Mouse (Mus musculus) limb, embryonic 13.5 days (tissue): ENCODE results near the gene Dvl2. TPM values are rescaled to one million over a fixed set of nuclear protein-coding genes. Genes with fewer than 3 reads are reported as not detected.
A peak's percentile ranks its signal among the peaks of the same experiment; 100 is the strongest.

Experiments
- ATAC-seq: fragments of 200-750 bp; cut with Nextera tagmentation; 2 replicates; pipeline ENCODE4 v1.8.0; 2017; ENCODE audit warnings: low read depth, moderate number of reproducible peaks, moderate TSS enrichment; ENCODE audit not compliant: low FRiP score
- H3K27ac ChIP-seq: fragments of 300-500 bp; sonication (generic); 2 replicates; pipeline ENCODE4 v1.5.1; 2015; ENCODE audit warnings: inconsistent platforms, mild to moderate bottlenecking, moderate library complexity
- H3K27me3 ChIP-seq: fragments of 300-500 bp; sonication (generic); 2 replicates; pipeline ENCODE4 v1.6.1; 2015; ENCODE audit warnings: mild to moderate bottlenecking, inconsistent platforms
- H3K36me3 ChIP-seq: fragments of 300-500 bp; sonication (generic); 2 replicates; pipeline ENCODE4 v1.6.1; 2015; ENCODE audit warnings: inconsistent platforms, mild to moderate bottlenecking, moderate library complexity
- H3K4me1 ChIP-seq: fragments of 300-500 bp; sonication (generic); 2 replicates; pipeline ENCODE4 v1.6.1; 2015; ENCODE audit warnings: inconsistent platforms
- H3K4me2 ChIP-seq: fragments of 300-500 bp; sonication (generic); replicated peaks from 2 replicates; pipeline ENCODE4 v1.6.1; 2015; ENCODE audit warnings: inconsistent platforms, mild to moderate bottlenecking, moderate library complexity
- H3K4me3 ChIP-seq: fragments of 300-500 bp; sonication (generic); 2 replicates; pipeline ENCODE4 v1.5.1; 2015; ENCODE audit warnings: moderate library complexity, mild to moderate bottlenecking, inconsistent platforms
- H3K9ac ChIP-seq: fragments of 300-500 bp; sonication (generic); 2 replicates; pipeline ENCODE4 v1.6.1; 2015; ENCODE audit warnings: mild to moderate bottlenecking, inconsistent platforms
- H3K9me3 ChIP-seq: fragments of 300-500 bp; sonication (generic); 2 replicates; pipeline ENCODE4 v1.6.1; 2016; ENCODE audit warnings: inconsistent platforms
- WGBS: fragments of 180-500 bp; shearing (Covaris S2); methylation state at CpG from one replicate; pipeline ENCODE4 v1.1.7; 2015; 5-methylcytosine and 5-hydroxymethylcytosine counted together
- polyA plus RNA-seq: library from polyadenylated mRNA; unstranded; fragments of >200 nt; fragmentation: Nextera tagmentation; extraction: Ambion mirVana; gene quantifications from 2 replicates; pipeline ENCODE4 v1.2.1, GENCODE M21; 2015

The Dvl2 gene
- polyA plus RNA-seq, 1 experiment from 2014 or later: 59.8 TPM

- no peak for ATAC-seq
- H3K27me3 ChIP-seq: no peaks in the 10 kb centered on the region
- no peak overlapping the region for H3K27ac ChIP-seq
- peak overlapping the region; percentile 71 for H3K4me2 ChIP-seq
- H3K4me1 ChIP-seq: peaks cover 88% of the 10 kb centered on the region
- peak overlapping the region; percentile 58 for H3K9ac ChIP-seq
- H3K4me3 ChIP-seq: peak overlapping the region; percentile 38
- no peaks in the 10 kb centered on the region for H3K36me3 ChIP-seq
- H3K9me3 ChIP-seq: no peaks in the 10 kb centered on the region
- WGBS: 5% methylated on average over 25 of the region's 29 CpGs
Measured at GRCm38 (mm10) chr11:70023481-70024150, 23.2 kb downstream of the Dvl2 start.

- Histone ChIP-seq H3K27ac (0 out of 2 replicates have a peak overlapping the region, but pooled peaks have one; percentile 22), H3K36me3 (no peaks in the 10 kb centered on the region), H3K4me3 (peak overlapping the region; percentile 38), H3K27me3 (no peaks in the 10 kb centered on the region), H3K4me1 (peaks cover 89% of the 10 kb centered on the region), H3K9ac (peak overlapping the region; percentile 58), H3K4me2 (peak overlapping the region; percentile 71), H3K9me3 (no peaks in the 10 kb centered on the region)
- ATAC-seq: no peak
- WGBS: 14% methylated on average over 6 of the region's 6 CpGs
Measured at GRCm38 (mm10) chr11:70024151-70024514, 23.7 kb downstream of the Dvl2 start.

GRCm38 (mm10) chr11:70026689-70027088 lies 26.3 kb downstream of the Dvl2 start:
- H3K9ac ChIP-seq: peak overlapping the region; percentile 43; the same call in 1 of the 2 replicates
- peak overlapping the region; percentile 23 for H3K4me3 ChIP-seq
- H3K27me3 ChIP-seq: no peaks in the 10 kb centered on the region
- peak overlapping the region; percentile 61 for H3K4me2 ChIP-seq
- peaks cover 81% of the 10 kb centered on the region for H3K4me1 ChIP-seq
- H3K36me3 ChIP-seq: peaks cover 15% of the 10 kb centered on the region
- no peaks in the 10 kb centered on the region for H3K9me3 ChIP-seq
- peak overlapping the region; percentile 81; the same call in 1 of the 2 replicates for H3K27ac ChIP-seq
- ATAC-seq: peak; percentile 51; the same call in 1 of the 2 replicates
- 2% methylated on average over 19 of the region's 19 CpGs for WGBS

GRCm38 (mm10) chr11:70027397-70027796 lies 27.0 kb downstream of the Dvl2 start:
- 36% methylated on average over 9 of the region's 9 CpGs for WGBS
- no peak for ATAC-seq
- H3K4me3 ChIP-seq: peak overlapping the region; percentile 23; the same call in 1 of the 2 replicates

GRCm38 (mm10) chr11:70028401-70029129 lies 28.2 kb downstream of the Dvl2 start:
- H3K9me3 ChIP-seq: no peaks in the 10 kb centered on the region
- peak overlapping the region; percentile 31 for H3K4me3 ChIP-seq
- H3K9ac ChIP-seq: peak overlapping the region; percentile 45
- H3K27me3 ChIP-seq: no peaks in the 10 kb centered on the region
- H3K4me1 ChIP-seq: peaks cover 65% of the 10 kb centered on the region
- peaks cover 34% of the 10 kb centered on the region for H3K36me3 ChIP-seq
- no peak for ATAC-seq
- peak overlapping the region; percentile 81 for H3K27ac ChIP-seq
- peak overlapping the region; percentile 61 for H3K4me2 ChIP-seq
- 29% methylated on average over 12 of the region's 12 CpGs for WGBS

More at GRCm38 (mm10) chr11:70027397-70027796, 27.0 kb downstream of the Dvl2 start:
- Histone ChIP-seq H3K36me3 (peaks cover 22% of the 10 kb centered on the region), H3K9me3 (no peaks in the 10 kb centered on the region), H3K27me3 (no peaks in the 10 kb centered on the region), H3K4me2 (peak overlapping the region; percentile 61), H3K27ac (peak overlapping the region; percentile 81; the same call in 1 of the 2 replicates), H3K4me1 (peaks cover 74% of the 10 kb centered on the region), H3K9ac (peak overlapping the region; percentile 50; the same call in 1 of the 2 replicates)

- ATAC-seq: peak; percentile 84
- 1% methylated on average over 20 of the region's 20 CpGs for WGBS
- Histone ChIP-seq H3K27me3 (no peaks in the 10 kb centered on the region), H3K4me2 (peak overlapping the region; percentile 61), H3K9me3 (no peaks in the 10 kb centered on the region), H3K36me3 (peaks cover 41% of the 10 kb centered on the region), H3K27ac (peak overlapping the region; percentile 81), H3K4me3 (peak overlapping the region; percentile 31), H3K9ac (peak overlapping the region; percentile 45; the same call in 1 of the 2 replicates), H3K4me1 (peaks cover 60% of the 10 kb centered on the region)
Measured at GRCm38 (mm10) chr11:70029130-70029801, 28.9 kb downstream of the Dvl2 start.

GRCm38 (mm10) chr11:70029829-70030550 lies 29.6 kb downstream of the Dvl2 start:
- H3K27me3 ChIP-seq: no peaks in the 10 kb centered on the region
- peak overlapping the region; percentile 61 for H3K4me2 ChIP-seq
- peaks cover 55% of the 10 kb centered on the region for H3K4me1 ChIP-seq
- no peaks in the 10 kb centered on the region for H3K9me3 ChIP-seq
- peaks cover 47% of the 10 kb centered on the region for H3K36me3 ChIP-seq
- peak overlapping the region; percentile 31 for H3K4me3 ChIP-seq
- peak overlapping the region; percentile 15 for H3K27ac ChIP-seq
- ATAC-seq: no peak
- WGBS: 46% methylated on average over 11 of the region's 11 CpGs
- H3K9ac ChIP-seq: peak overlapping the region; percentile 45

GRCm38 (mm10) chr11:70030651-70031320 lies 30.4 kb downstream of the Dvl2 start:
- no peak overlapping the region for H3K9ac ChIP-seq
- 93% methylated on average over 28 of the region's 28 CpGs for WGBS
- no peaks in the 10 kb centered on the region for H3K9me3 ChIP-seq
- no peaks in the 10 kb centered on the region for H3K27me3 ChIP-seq
- no peak overlapping the region for H3K4me3 ChIP-seq
- peaks cover 50% of the 10 kb centered on the region for H3K36me3 ChIP-seq
- H3K4me1 ChIP-seq: peaks cover 47% of the 10 kb centered on the region
- no peak overlapping the region for H3K4me2 ChIP-seq
- H3K27ac ChIP-seq: no peak overlapping the region
- no peak for ATAC-seq

GRCm38 (mm10) chr11:70031321-70031670 lies 30.9 kb downstream of the Dvl2 start:
- H3K4me3 ChIP-seq: no peak overlapping the region
- peaks cover 54% of the 10 kb centered on the region for H3K36me3 ChIP-seq
- H3K4me1 ChIP-seq: peaks cover 42% of the 10 kb centered on the region
- no peaks in the 10 kb centered on the region for H3K9me3 ChIP-seq
- WGBS: 97% methylated on average over 11 of the region's 11 CpGs
- H3K27ac ChIP-seq: no peak overlapping the region
- H3K27me3 ChIP-seq: no peaks in the 10 kb centered on the region
- no peak overlapping the region for H3K9ac ChIP-seq
- no peak overlapping the region for H3K4me2 ChIP-seq
- ATAC-seq: no peak

GRCm38 (mm10) chr11:70038174-70038573 lies 37.8 kb downstream of the Dvl2 start:
- Histone ChIP-seq H3K27ac (no peak overlapping the region), H3K36me3 (peaks cover 84% of the 10 kb centered on the region), H3K27me3 (no peaks in the 10 kb centered on the region), H3K4me1 (no peaks in the 10 kb centered on the region), H3K4me3 (no peak overlapping the region), H3K4me2 (no peak overlapping the region), H3K9ac (no peak overlapping the region), H3K9me3 (no peaks in the 10 kb centered on the region)
- no peak for ATAC-seq
- 77% methylated on average over 7 of the region's 7 CpGs for WGBS

- ATAC-seq: no peak
- 93% methylated on average over 10 of the region's 10 CpGs for WGBS
- no peak overlapping the region for H3K9ac ChIP-seq
- H3K4me3 ChIP-seq: no peak overlapping the region
- H3K27me3 ChIP-seq: no peaks in the 10 kb centered on the region
- H3K9me3 ChIP-seq: no peaks in the 10 kb centered on the region
- H3K36me3 ChIP-seq: peaks cover 84% of the 10 kb centered on the region
- no peak overlapping the region for H3K4me2 ChIP-seq
- no peak overlapping the region for H3K27ac ChIP-seq
- H3K4me1 ChIP-seq: no peaks in the 10 kb centered on the region
Measured at GRCm38 (mm10) chr11:70039631-70040030, 39.2 kb downstream of the Dvl2 start.
